Mouse (Mus musculus) inflammation-experienced regulatory T-cells (primary cell): Measurements from ENCODE around the gene Dixdc1. TPM values are rescaled to one million over a fixed set of nuclear protein-coding genes. Genes with fewer than 3 reads are reported as not detected.

Source experiments
- polyA plus RNA-seq, 2 experiments: library from polyadenylated mRNA; unstranded; fragments of 100-300 nt; shearing (Covaris generic); gene quantifications; one replicate each; pipeline ENCODE4 v1.2.1; 2017

The Dixdc1 gene
- 1 to 10 TPM in 1 of 2 experiments, under 1 TPM in 1; 0.77 to 1.2 TPM for polyA plus RNA-seq

DNA sequence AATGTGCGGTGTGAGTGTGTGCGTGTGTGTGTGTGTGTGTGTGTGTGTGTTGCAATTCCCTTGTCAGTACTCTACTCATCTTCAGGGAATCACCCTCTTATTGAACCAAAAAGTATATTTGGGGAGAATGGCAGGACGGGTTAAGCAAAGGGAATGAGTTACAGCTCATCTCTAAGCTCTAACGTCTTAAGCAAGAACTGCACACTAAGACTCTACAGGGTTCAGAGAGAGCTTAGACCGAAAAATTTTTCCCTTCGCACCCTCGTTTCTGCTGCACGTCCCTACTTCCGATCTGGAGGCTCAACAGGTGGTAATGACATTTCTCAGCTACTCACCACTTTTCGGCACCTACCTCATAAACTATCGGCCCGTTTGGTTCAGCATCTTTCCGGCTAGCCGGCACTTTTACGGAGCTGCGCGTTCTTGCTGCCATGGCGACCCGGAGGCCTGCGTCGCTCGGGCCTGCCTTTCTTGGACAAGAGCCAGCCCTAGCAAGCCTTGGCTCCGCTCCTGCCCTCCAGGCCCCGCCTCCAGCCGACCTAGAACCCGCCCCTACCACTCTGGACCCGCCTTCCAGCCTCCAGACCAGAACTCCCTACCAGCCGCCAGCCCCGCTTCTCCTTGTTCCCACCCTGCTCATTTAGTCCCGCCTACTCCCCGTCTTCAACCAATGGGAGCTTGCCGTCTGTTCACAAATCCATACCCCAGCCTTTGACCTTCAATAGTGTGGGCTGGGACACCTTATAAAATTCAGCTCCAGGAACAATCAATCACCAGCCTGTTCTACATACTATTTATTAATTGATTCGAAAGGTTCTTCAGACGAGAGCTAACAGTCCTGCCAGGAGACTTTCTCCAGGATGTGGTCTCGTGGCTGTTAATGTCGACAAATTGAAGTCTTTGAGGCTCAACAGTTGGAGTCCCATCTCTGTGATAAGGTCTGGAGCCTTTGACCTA lies at the start of gene Dixdc1:
TSS of gene Dixdc1 (minus strand) at position 604 of the 957 bp plus-strand sequence.

GRCm38 (mm10) chr9:50774991-50775612 lies 35.8 kb upstream of the Dixdc1 start, which contains the start of the genes Alg9 and 1110032A03Rik:
TSS of gene Alg9 (plus strand) at chr9:50775019.
TSS of gene 1110032A03Rik (minus strand) at chr9:50775520.

GRCm38 (mm10) chr9:50768107-50769002 lies 29.0 kb upstream of the Dixdc1 start, which contains the start of gene Fdxacb1:
TSS of gene Fdxacb1 (plus strand) at chr9:50768236.

GRCm38 (mm10) chr9:50752054-50752602 lies 12.8 kb upstream of the Dixdc1 start, which contains the start of gene Hspb2:
TSS of gene Hspb2 (minus strand) at chr9:50752354.

GRCm38 (mm10) chr9:50751323-50751722 lies 12.0 kb upstream of the Dixdc1 start, which contains the start of gene Cryab:
TSS of gene Cryab (plus strand) at chr9:50751325.

DNA sequence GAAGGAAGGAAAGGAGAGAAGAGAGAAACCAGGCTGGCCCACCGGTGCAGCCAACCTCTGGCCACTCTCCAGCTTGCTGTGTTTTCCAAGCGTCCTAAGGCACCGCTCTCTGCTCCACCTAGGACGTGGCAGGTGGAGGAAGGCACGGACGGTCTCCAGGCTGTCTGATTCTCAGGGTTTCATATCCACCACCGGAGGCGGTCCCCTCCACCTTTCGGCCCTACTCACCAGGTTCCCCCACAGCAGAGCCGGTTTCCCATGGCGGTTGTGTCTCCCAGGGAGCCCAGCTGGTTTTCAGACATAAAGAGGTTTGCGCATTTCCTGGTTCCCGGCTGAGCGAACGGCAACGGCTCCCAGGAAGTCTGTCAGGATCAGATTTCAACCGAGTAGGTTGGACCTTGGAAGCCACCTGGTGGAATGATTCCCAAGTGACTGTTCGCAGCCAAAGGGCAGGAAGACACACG lies 6.9 kb upstream of the Dixdc1 start, which contains the start of gene 2310030G06Rik:
TSS of gene 2310030G06Rik (minus strand) at position 323 of the 464 bp plus-strand sequence.

DNA sequence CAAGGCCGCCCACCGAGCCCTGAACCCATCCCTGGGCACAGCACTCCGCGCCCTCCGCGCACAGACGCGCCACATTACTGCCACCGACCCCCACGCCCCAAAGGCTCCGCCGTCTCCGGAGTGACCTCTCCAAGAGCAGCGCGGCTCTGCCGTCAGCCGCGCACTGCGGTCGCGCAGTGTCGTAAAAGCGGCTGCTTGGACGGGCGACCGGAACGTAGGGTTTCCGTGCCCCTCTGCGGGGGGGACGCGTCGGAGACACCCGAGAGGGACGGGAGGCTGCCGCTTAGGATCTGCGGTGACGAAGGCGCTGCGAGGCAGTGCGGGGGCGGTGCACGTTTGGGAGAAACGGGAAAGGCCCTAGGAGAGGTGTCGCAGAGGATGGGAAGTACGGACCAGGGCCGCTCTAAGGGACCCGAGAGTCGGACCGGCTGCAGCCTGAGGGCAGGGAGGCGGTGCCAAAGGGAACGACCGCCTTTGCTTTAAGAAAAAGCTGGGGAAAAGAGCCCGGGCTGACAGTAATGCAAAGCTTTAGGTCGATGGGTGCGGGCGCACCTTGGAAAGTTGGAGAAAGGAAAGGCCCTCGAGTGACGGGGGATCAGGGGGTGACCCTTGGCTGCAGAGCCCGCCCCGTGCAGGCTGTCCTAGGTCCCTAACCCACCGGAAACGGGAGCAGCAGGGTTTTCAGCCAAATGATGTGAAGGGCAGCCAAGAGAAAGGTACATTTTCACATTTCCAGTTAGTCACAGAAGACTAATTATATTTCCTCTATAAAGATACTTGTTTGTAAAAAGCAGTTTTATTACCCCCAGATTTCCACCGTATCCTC lies 79.7 kb downstream of the Dixdc1 start, which contains the start of gene Dlat:
TSS of gene Dlat (minus strand) at position 389 of the 826 bp plus-strand sequence.

DNA sequence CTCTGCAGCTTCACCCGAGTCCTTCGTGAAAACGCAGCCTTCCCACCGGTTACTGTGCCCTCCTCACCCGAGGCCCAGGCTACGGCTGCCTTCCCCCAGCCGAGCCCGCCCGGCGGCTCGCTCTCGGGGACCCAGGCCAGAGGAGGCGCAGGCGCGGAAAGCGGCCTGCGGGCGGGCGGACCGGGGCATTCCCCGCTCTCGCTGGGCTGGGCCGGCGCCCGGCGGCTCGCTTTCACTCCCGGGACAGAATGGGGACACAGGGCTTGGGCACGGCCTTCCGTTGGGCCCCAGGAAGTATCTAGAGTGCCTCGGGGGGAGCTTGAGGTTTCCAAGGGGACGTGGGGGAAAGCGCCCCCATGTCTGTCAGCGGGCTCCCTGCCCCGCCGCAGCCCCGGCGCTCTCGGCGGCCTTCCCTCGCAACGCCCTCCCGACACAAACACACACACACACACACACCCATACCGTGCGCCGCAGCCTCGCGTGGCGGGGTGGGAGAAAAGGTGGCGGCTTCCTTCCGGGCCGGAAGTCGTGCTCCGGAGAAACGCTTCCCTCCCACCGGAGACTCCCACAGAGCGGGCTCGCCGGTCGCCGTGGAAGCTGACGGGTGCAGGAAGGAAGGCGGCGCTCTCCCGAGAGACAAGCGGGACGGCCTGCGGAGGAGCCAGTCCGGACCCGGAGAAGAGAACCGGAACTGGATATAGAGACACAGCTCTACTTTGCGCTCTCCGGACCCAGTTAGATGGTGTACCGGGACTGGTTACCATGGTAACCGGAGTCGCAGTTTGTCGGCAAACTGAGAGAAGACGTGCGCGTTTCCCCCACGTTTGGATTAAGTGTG lies 122.3 kb downstream of the Dixdc1 start, which contains the start of the genes Pih1d2 and Nkapd1:
TSS of gene Pih1d2 (plus strand) at position 556 of the 838 bp plus-strand sequence.
TSS of gene Nkapd1 (minus strand) at position 699 of the 838 bp plus-strand sequence.

Other genes with a start within 250 kb of the Dixdc1 start
- gene Plet1, start 245.0 kb downstream of the Dixdc1 start, polyA plus RNA-seq: 1 to 10 TPM in 1 of 2 experiments, not detected in 1; 5.6 TPM
- 100 to 1,000 TPM; 113 to 121 TPM for gene Pts, start 210.8 kb downstream of the Dixdc1 start, polyA plus RNA-seq
- gene Il18, start 184.7 kb downstream of the Dixdc1 start, polyA plus RNA-seq: 1 to 10 TPM in 1 of 2 experiments, under 1 TPM in 1; 0.33 to 4.7 TPM
- gene Bco2, start 184.3 kb downstream of the Dixdc1 start, polyA plus RNA-seq: under 1 TPM in 1 of 2 experiments, not detected in 1; 0.35 TPM
- under 1 TPM in 1 of 2 experiments, not detected in 1; 0.56 TPM for gene Tex12, start 178.2 kb downstream of the Dixdc1 start, polyA plus RNA-seq
- gene Sdhd, start 135.7 kb downstream of the Dixdc1 start, polyA plus RNA-seq: 100 to 1,000 TPM; 153 to 163 TPM
- 10 to 100 TPM; 85.5 to 92.1 TPM for gene Timm8b, start 135.6 kb downstream of the Dixdc1 start, polyA plus RNA-seq
- 1 to 10 TPM in 1 of 2 experiments, under 1 TPM in 1; 0.93 to 1.1 TPM for gene Pih1d2, start 122.2 kb downstream of the Dixdc1 start, polyA plus RNA-seq
- 10 to 100 TPM; 23.6 to 30.3 TPM for gene Nkapd1, start 122.1 kb downstream of the Dixdc1 start, polyA plus RNA-seq
- 10 to 100 TPM; 40.4 to 49.8 TPM for gene Dlat, start 79.7 kb downstream of the Dixdc1 start, polyA plus RNA-seq
- 1 to 10 TPM in 1 of 2 experiments, not detected in 1; 1.4 TPM for gene 2310030G06Rik, start 7.0 kb upstream of the Dixdc1 start, polyA plus RNA-seq
- gene Cryab, start 11.8 kb upstream of the Dixdc1 start, polyA plus RNA-seq: 1 to 10 TPM in 1 of 2 experiments, under 1 TPM in 1; 0.39 to 1.0 TPM
- not detected for gene Hspb2, start 12.8 kb upstream of the Dixdc1 start, polyA plus RNA-seq
- 1 to 10 TPM; 4.7 to 9.9 TPM for gene Fdxacb1, start 28.7 kb upstream of the Dixdc1 start, polyA plus RNA-seq
- gene Alg9, start 35.5 kb upstream of the Dixdc1 start, polyA plus RNA-seq: 10 to 100 TPM; 22.4 to 27.9 TPM
- gene 1110032A03Rik, start 36.0 kb upstream of the Dixdc1 start, polyA plus RNA-seq: 10 to 100 TPM in 1 of 2 experiments, 1 to 10 TPM in 1; 7.2 to 16.3 TPM
- 10 to 100 TPM; 60.9 to 81.3 TPM for gene Ppp2r1b, start 105.8 kb upstream of the Dixdc1 start, polyA plus RNA-seq